Mouse (Mus musculus) fat pad, adult 2 months (tissue): ENCODE data around the gene Vti1a.

Experiments
- DNase-seq: peaks from one replicate; pipeline ENCODE4 v3.0.0-alpha.2; 2011; ENCODE audit warnings: low read depth, low spot score; ENCODE audit errors: extremely low read depth

Gene Vti1a

GRCm38 (mm10) chr19:55316109-55316714 lies at the start of gene Vti1a:
Vti1a (plus strand) TSS chr19:55316295.
- peak; percentile 54 for DNase-seq

GRCm38 (mm10) chr19:55266786-55267185 lies 49.3 kb upstream of the Vti1a start:
- DNase-seq = peak; percentile 100

- DNase-seq = no peak
These were observed 47.9 kb upstream of the Vti1a start for GRCm38 (mm10) chr19:55268150-55268549.

- no peak for DNase-seq
These were observed 47.0 kb upstream of the Vti1a start for GRCm38 (mm10) chr19:55269051-55269450.

- DNase-seq = no peak
These were observed 44.6 kb upstream of the Vti1a start for GRCm38 (mm10) chr19:55271448-55271847.

GRCm38 (mm10) chr19:55273340-55273739 lies 42.8 kb upstream of the Vti1a start:
- DNase-seq = no peak

GRCm38 (mm10) chr19:55276100-55276499 lies 40.0 kb upstream of the Vti1a start:
- DNase-seq = no peak

- DNase-seq = no peak
These were observed 39.3 kb upstream of the Vti1a start for GRCm38 (mm10) chr19:55276770-55277169.

- DNase-seq = no peak
These were observed 32.0 kb upstream of the Vti1a start for GRCm38 (mm10) chr19:55284093-55284492.

GRCm38 (mm10) chr19:55286034-55286433 lies 30.1 kb upstream of the Vti1a start:
- no peak for DNase-seq

- DNase-seq = no peak
These were observed 27.1 kb upstream of the Vti1a start for GRCm38 (mm10) chr19:55288974-55289373.

GRCm38 (mm10) chr19:55290621-55291270 lies 25.3 kb upstream of the Vti1a start:
- no peak for DNase-seq

- no peak for DNase-seq
These were observed 23.8 kb upstream of the Vti1a start for GRCm38 (mm10) chr19:55292210-55292850.

GRCm38 (mm10) chr19:55293175-55293574 lies 22.9 kb upstream of the Vti1a start:
- no peak for DNase-seq

- no peak for DNase-seq
These were observed 21.0 kb upstream of the Vti1a start for GRCm38 (mm10) chr19:55295075-55295474.

GRCm38 (mm10) chr19:55295556-55295955 lies 20.5 kb upstream of the Vti1a start:
- DNase-seq = no peak

- no peak for DNase-seq
These were observed 19.8 kb upstream of the Vti1a start for GRCm38 (mm10) chr19:55296301-55296700.

GRCm38 (mm10) chr19:55297489-55297888 lies 18.6 kb upstream of the Vti1a start:
- DNase-seq = no peak

GRCm38 (mm10) chr19:55297961-55298360 lies 18.1 kb upstream of the Vti1a start:
- peak; percentile 62 for DNase-seq

- no peak for DNase-seq
These were observed 16.7 kb upstream of the Vti1a start for GRCm38 (mm10) chr19:55299378-55299777.

GRCm38 (mm10) chr19:55300525-55300924 lies 15.6 kb upstream of the Vti1a start:
- DNase-seq = no peak

GRCm38 (mm10) chr19:55305024-55305423 lies 11.1 kb upstream of the Vti1a start:
- no peak for DNase-seq
